Mouse (Mus musculus) adrenal gland, adult 10 weeks (tissue): Measurements from ENCODE around the gene Slc4a4. TPM values are rescaled to one million over a fixed set of nuclear protein-coding genes. Genes with fewer than 3 reads are reported as not detected.

ENCODE experiments used
- polyA plus RNA-seq: library from polyadenylated mRNA; stranded (reverse); fragments of 350-450 nt; fragmentation: Illumina TruSeq; extraction: RNeasy Lipid Tissue Mini Kit (QIAGEN cat#74804); gene quantifications from one replicate; pipeline ENCODE4 v1.2.3, GENCODE M21; 2014; ENCODE audit warnings: low read depth, low replicate concordance

The Slc4a4 gene
- polyA plus RNA-seq = 25.3 TPM

GRCm38 (mm10) chr5:88886668-88887555, at the start of gene Slc4a4:
TSS of gene Slc4a4 (plus strand) at chr5:88886818.

Other genes with a start within 250 kb of the Slc4a4 start
- 446 TPM for gene Grsf1, start 210.6 kb upstream of the Slc4a4 start, polyA plus RNA-seq
- 144 TPM for gene Mob1b, start 166.0 kb upstream of the Slc4a4 start, polyA plus RNA-seq
- gene Dck, start 121.8 kb upstream of the Slc4a4 start, polyA plus RNA-seq = 17.3 TPM